Mouse (Mus musculus) layer of hippocampus, postnatal 10 days (tissue): ENCODE measurements around the gene Cyp2ab1. TPM values are rescaled to one million over a fixed set of nuclear protein-coding genes. Genes with fewer than 3 reads are reported as not detected.

ENCODE experiments used
- DNase-seq, 2 experiments: peaks; one replicate each; pipeline ENCODE4 v3.0.0; 2021; ENCODE audit warnings: low spot score in 2 of 2
- total RNA-seq, 2 experiments: library from RNA; stranded (reverse); gene quantifications; 2 replicates each; pipeline ENCODE4 v1.2.3; 2021

Cyp2ab1 gene
- total RNA-seq, 2 experiments from 2014 or later = not detected

DNA sequence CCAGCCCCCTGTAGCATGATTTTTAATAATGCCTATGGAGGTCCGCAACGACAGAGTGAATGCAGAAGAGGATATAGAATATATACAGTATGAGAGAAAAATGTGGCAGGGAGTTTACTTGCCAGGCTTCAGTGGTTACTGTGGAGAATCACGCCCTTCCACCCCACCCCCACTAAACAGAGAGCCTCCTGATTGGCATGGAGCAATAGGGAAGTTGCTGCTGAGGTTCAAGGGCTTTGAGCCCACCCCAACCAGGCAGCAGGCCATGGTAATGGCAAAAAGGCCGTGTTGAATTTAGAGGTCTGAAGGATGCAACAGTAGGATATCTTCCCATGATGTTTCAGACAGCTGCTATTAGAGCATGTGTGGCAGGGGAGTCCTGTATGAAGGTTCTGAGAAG, 53.9 kb downstream of the Cyp2ab1 start:
- no peak for DNase-seq

GRCm38 (mm10) chr16:20265089-20265488, 60.1 kb downstream of the Cyp2ab1 start:
- no peak for DNase-seq

Other genes with a start within 250 kb of the Cyp2ab1 start
- gene Klhl24, start 227.9 kb downstream of the Cyp2ab1 start, total RNA-seq = 10 to 100 TPM; 70.4 to 77.8 TPM
- 10 to 100 TPM; 48.9 to 56.3 TPM for gene Yeats2, start 184.3 kb downstream of the Cyp2ab1 start, total RNA-seq
- 10 to 100 TPM; 15.9 to 16.6 TPM for gene Map6d1, start 84.0 kb downstream of the Cyp2ab1 start, total RNA-seq
- 10 to 100 TPM; 66.1 to 71.4 TPM for gene Parl, start 23.0 kb downstream of the Cyp2ab1 start, total RNA-seq
- 100 to 1,000 TPM; 149 to 202 TPM for gene Abcc5, start 101.0 kb upstream of the Cyp2ab1 start, total RNA-seq
- 10 to 100 TPM; 59.6 to 61.7 TPM for gene Eif2b5, start 173.4 kb upstream of the Cyp2ab1 start, total RNA-seq
- gene Dvl3, start 191.6 kb upstream of the Cyp2ab1 start, total RNA-seq = 10 to 100 TPM; 83.1 to 87.2 TPM
- 100 to 1,000 TPM; 893 to 941 TPM for gene Ap2m1, start 210.1 kb upstream of the Cyp2ab1 start, total RNA-seq
- 10 to 100 TPM; 61.3 to 90.1 TPM for gene Abcf3, start 223.2 kb upstream of the Cyp2ab1 start, total RNA-seq